Mouse (Mus musculus) lung, adult 2 months (tissue): ENCODE data around the gene Shh.

ENCODE experiments used
- CTCF ChIP-seq: fragments of 200-500 bp; IDR thresholded peaks from 2 replicates; pipeline ENCODE4 v1.5.1; 2011; ENCODE audit warnings: mild to moderate bottlenecking, low read length, control low read depth; ENCODE audit not compliant: insufficient read depth
- POLR2A ChIP-seq: fragments of 200-500 bp; IDR thresholded peaks from 2 replicates; pipeline ENCODE4 v1.6.1; 2011; ENCODE audit warnings: low read depth, mild to moderate bottlenecking, control low read depth, low read length, borderline replicate concordance; ENCODE audit errors: extremely low read depth

DNA sequence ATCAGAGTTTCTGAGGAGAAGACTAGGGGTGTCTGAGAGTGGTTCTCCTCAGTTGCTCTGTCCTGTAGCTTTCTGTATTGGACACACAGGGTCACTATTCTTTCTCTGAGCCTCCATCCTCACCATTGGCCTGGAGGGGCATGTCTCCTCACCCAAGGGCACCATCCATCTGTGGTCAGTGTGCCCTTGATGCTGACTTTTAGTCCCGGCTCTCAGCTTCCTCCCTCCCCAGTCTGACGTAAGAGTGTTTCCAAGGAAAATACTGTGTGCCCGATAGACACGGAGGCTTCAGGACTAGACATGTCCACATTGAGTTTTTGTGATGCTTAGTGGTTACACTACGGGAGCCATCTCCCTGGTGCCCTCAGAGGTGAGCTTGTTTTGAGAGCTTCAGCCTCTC lies 6.5 kb upstream of the Shh start:
- TF ChIP-seq CTCF (no peak), POLR2A (no peak)
